Comparison of ENCODE assay signal across 8 mouse cellular contexts in genomic region chr14:12531101-12531500, GRCm38 (mm10).
DNase-seq lines count a peak whose midpoint lies in the region; ATAC-seq lines count a peak whose summit lies in the region.

No protein-coding gene starts in this region.

- DNase-seq in heart, adult 18-20 months, result peak; percentile 2 to 19
- DNase-seq in ES-CJ7 (ENCODE audit: low read depth, low spot score), result peak; percentile 12
- DNase-seq in spleen, postnatal 14 days (ENCODE audit: low spot score in 2 of 2), result no peak
- DNase-seq in gastrocnemius, postnatal 4 days (ENCODE audit: low spot score in 2 of 2), result no peak

- H3K36me3 ChIP-seq in heart, embryonic 12.5 days, result no peaks in the 10 kb centered on the region
- H3K36me3 ChIP-seq in embryonic facial prominence, embryonic 12.5 days, result no peaks in the 10 kb centered on the region
- no peaks in the 10 kb centered on the region for H3K36me3 ChIP-seq in kidney, embryonic 16.5 days (ENCODE audit: insufficient read depth, low read length)
- no peaks in the 10 kb centered on the region for H3K36me3 ChIP-seq in midbrain, embryonic 12.5 days

- no peak overlapping the region for H3K9ac ChIP-seq in heart, embryonic 12.5 days
- no peak overlapping the region for H3K9ac ChIP-seq in embryonic facial prominence, embryonic 12.5 days
- H3K9ac ChIP-seq in kidney, embryonic 16.5 days (replicated peaks; ENCODE audit: low read length), result no peak overlapping the region
- no peak overlapping the region for H3K9ac ChIP-seq in midbrain, embryonic 12.5 days (replicated peaks)

- no peaks in the 10 kb centered on the region for H3K9me3 ChIP-seq in heart, embryonic 12.5 days (replicated peaks)
- no peaks in the 10 kb centered on the region for H3K9me3 ChIP-seq in embryonic facial prominence, embryonic 12.5 days
- no peaks in the 10 kb centered on the region for H3K9me3 ChIP-seq in kidney, embryonic 16.5 days (ENCODE audit: low read length)
- H3K9me3 ChIP-seq in midbrain, embryonic 12.5 days, result no peaks in the 10 kb centered on the region

- 16% methylated on average over 1 of the region's 1 CpGs for WGBS in heart, embryonic 12.5 days
- 18% methylated on average over 1 of the region's 1 CpGs for WGBS in embryonic facial prominence, embryonic 12.5 days
- WGBS in kidney, embryonic 16.5 days, result 21% methylated on average over 1 of the region's 1 CpGs
- 16% methylated on average over 1 of the region's 1 CpGs for WGBS in midbrain, embryonic 12.5 days

- H3K4me2 ChIP-seq in heart, embryonic 12.5 days, result no peak overlapping the region
- no peak overlapping the region for H3K4me2 ChIP-seq in embryonic facial prominence, embryonic 12.5 days (replicated peaks)
- H3K4me2 ChIP-seq in kidney, embryonic 16.5 days (replicated peaks; ENCODE audit: low read depth, low read length), result no peak overlapping the region
- no peak overlapping the region for H3K4me2 ChIP-seq in midbrain, embryonic 12.5 days (replicated peaks)

- H3K4me3 ChIP-seq in heart, embryonic 12.5 days, result no peak overlapping the region
- no peak overlapping the region for H3K4me3 ChIP-seq in embryonic facial prominence, embryonic 12.5 days
- no peak overlapping the region for H3K4me3 ChIP-seq in kidney, embryonic 16.5 days (ENCODE audit: low read length)
- H3K4me3 ChIP-seq in midbrain, embryonic 12.5 days, result no peak overlapping the region

- H3K4me1 ChIP-seq in heart, embryonic 12.5 days (replicated peaks), result peaks cover 4% of the 10 kb centered on the region; the same call in 1 of the 2 replicates
- no peaks in the 10 kb centered on the region for H3K4me1 ChIP-seq in embryonic facial prominence, embryonic 12.5 days
- no peaks in the 10 kb centered on the region for H3K4me1 ChIP-seq in kidney, embryonic 16.5 days (ENCODE audit: insufficient read depth, low read length)
- no peaks in the 10 kb centered on the region; the same call in 1 of the 2 replicates for H3K4me1 ChIP-seq in midbrain, embryonic 12.5 days

- 0 out of 2 replicates have a peak, but pooled peaks cover 3% of the 10 kb centered on the region for H3K27me3 ChIP-seq in heart, embryonic 12.5 days (replicated peaks)
- 0 out of 2 replicates have a peak, but pooled peaks cover 4% of the 10 kb centered on the region for H3K27me3 ChIP-seq in embryonic facial prominence, embryonic 12.5 days
- H3K27me3 ChIP-seq in kidney, embryonic 16.5 days (ENCODE audit: insufficient read depth, low read length), result no peaks in the 10 kb centered on the region
- peaks cover 36% of the 10 kb centered on the region for H3K27me3 ChIP-seq in midbrain, embryonic 12.5 days

- H3K27ac ChIP-seq in heart, embryonic 12.5 days (ENCODE audit: poor library complexity, severe bottlenecking), result no peak overlapping the region
- H3K27ac ChIP-seq in embryonic facial prominence, embryonic 12.5 days, result no peak overlapping the region
- H3K27ac ChIP-seq in kidney, embryonic 16.5 days (ENCODE audit: low read length), result no peak overlapping the region
- no peak overlapping the region for H3K27ac ChIP-seq in midbrain, embryonic 12.5 days (replicated peaks)

- no peak for ATAC-seq in heart, embryonic 12.5 days (ENCODE audit: insufficient number of reproducible peaks, low FRiP score)
- ATAC-seq in embryonic facial prominence, embryonic 12.5 days (ENCODE audit: insufficient number of reproducible peaks, insufficient read depth, low FRiP score, low TSS enrichment), result peak; percentile 28; the same call in 1 of the 2 replicates
- ATAC-seq in kidney, embryonic 16.5 days (ENCODE audit: low FRiP score, low TSS enrichment), result peak; percentile 31; the same call in 1 of the 2 replicates
- ATAC-seq in midbrain, embryonic 12.5 days (ENCODE audit: low FRiP score, low read depth), result peak; percentile 64; the same call in 1 of the 2 replicates

Comparison
In these comparisons a context has a peak if more than half of its experiments do, and no peak if none do; other contexts are left out.
1. DNase-seq: peak in heart, adult 18-20 months (2 of 2) and ES-CJ7 (single experiment); none in spleen, postnatal 14 days (0 of 2) and gastrocnemius, postnatal 4 days (0 of 2).